Mouse (Mus musculus): ENCODE measurements around the gene Cachd1.

DNA sequence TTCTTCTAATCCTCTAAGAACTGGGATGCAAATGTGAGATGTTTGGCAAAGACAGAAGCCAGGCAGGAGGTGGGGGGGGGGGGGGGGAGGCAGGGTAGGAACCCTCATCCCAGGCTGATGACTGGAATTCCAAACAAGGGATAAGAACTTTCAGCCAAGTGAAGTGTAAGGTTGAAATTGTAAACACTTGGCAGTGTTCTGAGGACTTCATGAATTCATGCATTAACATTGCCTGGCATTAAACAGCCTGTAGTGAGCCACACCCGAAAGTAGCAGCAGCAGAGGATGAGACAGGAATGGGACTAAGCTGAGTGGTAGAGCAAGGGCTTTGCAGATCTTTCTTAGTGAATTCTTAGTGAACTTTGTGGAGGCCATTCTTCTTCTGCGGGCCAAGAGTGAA, 250.5 kb downstream of the Cachd1 start:
- TF ChIP-seq CTCF (IDR thresholded peaks at IDR 0.05; ENCODE audit: insufficient read depth, low read depth, low read length) (no peak), POLR2A (IDR thresholded peaks at IDR 0.05; ENCODE audit: insufficient read depth, low read depth, low read length) (no peak)
